Mouse (Mus musculus) intestine, postnatal 0 days (tissue): Measurements from ENCODE around the gene Orc5. TPM values are rescaled to one million over a fixed set of nuclear protein-coding genes. Genes with fewer than 3 reads are reported as not detected.
A peak's percentile ranks its signal among the peaks of the same experiment; 100 is the strongest.
"Not testable (repeated sequence)": the region's sequence is repeated elsewhere in the genome, so short reads cannot be mapped to it uniquely, and the experiment has no call there.

Experiments
- ATAC-seq: fragments of 200-750 bp; cut with Nextera tagmentation; 2 replicates; pipeline ENCODE4 v1.8.0; 2017; ENCODE audit warnings: mild to moderate bottlenecking, moderate TSS enrichment, moderate library complexity
- H3K27ac ChIP-seq: fragments of 300-500 bp; sonication (generic); 2 replicates; pipeline ENCODE4 v1.5.1; 2014; ENCODE audit warnings: mild to moderate bottlenecking, low read depth, low read length, moderate library complexity
- H3K27me3 ChIP-seq: fragments of 300-500 bp; sonication (generic); replicated peaks from 2 replicates; pipeline ENCODE4 v1.6.1; 2014; ENCODE audit warnings: low read length, mixed read lengths; ENCODE audit not compliant: control insufficient read depth, insufficient read depth
- H3K36me3 ChIP-seq: fragments of 300-500 bp; sonication (generic); 2 replicates; pipeline ENCODE4 v1.6.1; 2014; ENCODE audit warnings: mild to moderate bottlenecking, moderate library complexity; ENCODE audit not compliant: control insufficient read depth, insufficient read depth
- H3K4me1 ChIP-seq: fragments of 300-500 bp; sonication (generic); replicated peaks from 2 replicates; pipeline ENCODE4 v1.6.1; 2014; ENCODE audit warnings: antibody characterized with exemption, low read length, mixed read lengths; ENCODE audit not compliant: control insufficient read depth, insufficient read depth
- H3K4me2 ChIP-seq: fragments of 300-500 bp; sonication (generic); replicated peaks from 2 replicates; pipeline ENCODE4 v1.6.1; 2014; ENCODE audit warnings: low read depth, mild to moderate bottlenecking, moderate library complexity
- H3K4me3 ChIP-seq: fragments of 300-500 bp; sonication (generic); 2 replicates; pipeline ENCODE4 v1.5.1; 2014; ENCODE audit warnings: low read depth, low read length
- H3K9ac ChIP-seq: fragments of 300-500 bp; sonication (generic); 2 replicates; pipeline ENCODE4 v1.6.1; 2014; ENCODE audit warnings: mild to moderate bottlenecking, low read depth, low read length
- H3K9me3 ChIP-seq: fragments of 300-500 bp; sonication (generic); 2 replicates; pipeline ENCODE4 v1.6.1; 2016; ENCODE audit warnings: mixed run types; ENCODE audit not compliant: control insufficient read depth
- CTCF ChIP-seq: sonication (generic); IDR thresholded peaks from 2 replicates; pipeline ENCODE4 v1.5.1; 2016; ENCODE audit warnings: low read depth, mild to moderate bottlenecking, control low read depth, antibody characterized with exemption, moderate library complexity
- WGBS: fragments of 180-500 bp; shearing (Covaris S2); extraction: QIAGEN DNeasy Blood & Tissue Kit; methylation state at CpG from one replicate; pipeline ENCODE4 v1.1.7; 2014; 5-methylcytosine and 5-hydroxymethylcytosine counted together
- polyA plus RNA-seq: library from polyadenylated mRNA; unstranded; fragments of >200 nt; fragmentation: Nextera tagmentation; extraction: Ambion mirVana; gene quantifications from 2 replicates; pipeline ENCODE4 v1.2.1, GENCODE M21; 2015

The Orc5 gene
- polyA plus RNA-seq, 1 experiment from 2014 or later = 18.5 TPM

DNA sequence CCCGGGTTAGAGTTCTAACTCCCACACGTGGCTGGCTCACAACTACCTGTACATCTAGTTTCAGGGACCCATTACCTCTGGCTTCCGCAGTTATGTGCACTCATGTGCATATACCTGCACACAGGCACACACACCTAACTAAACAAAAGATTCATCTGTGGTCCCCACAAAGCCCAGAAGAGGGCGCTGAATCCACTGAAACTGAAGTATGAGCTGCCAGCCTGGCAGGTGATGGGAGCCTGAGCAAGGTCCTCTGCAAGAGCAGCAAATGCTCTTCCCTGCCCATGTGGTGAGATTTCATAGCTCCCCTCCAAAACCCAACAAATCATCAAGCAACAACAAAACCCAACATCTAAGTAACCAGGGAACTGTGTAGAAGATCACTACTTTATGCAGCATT is 61.1 kb downstream of the Orc5 start:
- Histone ChIP-seq H3K4me3 (no peak overlapping the region), H3K27me3 (no peaks in the 10 kb centered on the region), H3K36me3 (peaks cover 6% of the 10 kb centered on the region; the same call in 1 of the 2 replicates), H3K27ac (no peak overlapping the region), H3K9ac (no peak overlapping the region), H3K4me1 (no peaks in the 10 kb centered on the region), H3K9me3 (no peaks in the 10 kb centered on the region), H3K4me2 (no peak overlapping the region)
- 76% methylated on average over 4 of the region's 4 CpGs for WGBS
- TF ChIP-seq CTCF = peak; percentile 57
- no peak for ATAC-seq

DNA sequence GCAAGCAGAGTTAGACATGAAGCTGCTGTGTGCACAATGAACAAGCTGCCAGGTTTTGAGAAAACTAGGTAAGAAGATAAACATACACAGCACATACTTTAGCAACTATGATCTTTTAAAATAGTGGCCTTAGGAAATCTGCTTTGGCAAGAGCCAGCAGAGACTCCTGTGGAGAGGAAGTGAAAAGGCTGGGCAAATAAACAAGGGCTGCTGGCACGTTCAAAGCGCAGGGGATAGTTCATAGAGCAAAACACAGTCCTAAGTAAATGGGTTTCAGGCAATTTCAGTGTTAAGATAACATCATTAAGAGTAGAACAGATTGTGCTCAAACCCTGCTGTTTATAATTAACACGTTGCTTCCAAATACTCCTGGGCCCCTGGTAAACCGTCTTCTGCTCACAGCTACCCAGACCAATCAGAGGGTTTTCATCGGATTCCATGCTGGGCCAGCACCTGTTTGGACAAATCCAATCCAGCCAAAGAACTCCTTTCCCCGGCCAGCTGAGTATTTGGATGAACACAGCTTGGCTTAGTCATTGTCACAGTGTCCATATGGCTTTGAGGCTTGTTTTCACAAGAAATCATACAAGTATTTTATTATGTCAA is 63.5 kb downstream of the Orc5 start:
- H3K27ac ChIP-seq = no peak overlapping the region
- H3K27me3 ChIP-seq = no peaks in the 10 kb centered on the region
- no peaks in the 10 kb centered on the region for H3K4me1 ChIP-seq
- H3K9ac ChIP-seq = no peak overlapping the region
- ATAC-seq = no peak
- 56% methylated on average over 6 of the region's 6 CpGs for WGBS
- no peak overlapping the region for H3K4me2 ChIP-seq
- no peaks in the 10 kb centered on the region for H3K9me3 ChIP-seq
- no peak overlapping the region for H3K4me3 ChIP-seq
- H3K36me3 ChIP-seq = peaks cover 6% of the 10 kb centered on the region; the same call in 1 of the 2 replicates
- no peak for TF ChIP-seq CTCF

DNA sequence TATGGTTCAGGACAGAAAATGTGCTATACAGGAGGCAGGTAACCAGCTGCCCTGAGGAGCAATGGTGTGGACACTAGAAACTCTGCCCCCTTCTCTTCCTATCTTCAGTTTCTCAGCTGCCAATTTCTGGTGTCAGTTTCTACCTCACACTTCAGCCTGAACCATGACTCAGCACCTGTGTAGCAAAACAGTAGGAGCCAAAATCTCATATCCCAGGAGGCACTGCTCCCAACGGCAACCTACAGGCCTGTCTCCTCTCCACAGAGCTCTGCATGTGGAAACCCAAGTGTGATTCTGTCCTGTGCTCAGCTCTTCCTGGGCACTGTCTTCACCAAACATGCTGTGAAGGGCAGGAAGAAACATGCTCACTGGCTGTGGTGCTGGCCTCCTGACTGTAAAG is 64.5 kb downstream of the Orc5 start:
- ATAC-seq = no peak
- Histone ChIP-seq H3K27me3 (no peaks in the 10 kb centered on the region), H3K27ac (no peak overlapping the region), H3K36me3 (peaks cover 6% of the 10 kb centered on the region; the same call in 1 of the 2 replicates), H3K4me3 (no peak overlapping the region), H3K9ac (no peak overlapping the region), H3K4me1 (no peaks in the 10 kb centered on the region), H3K4me2 (no peak overlapping the region), H3K9me3 (no peaks in the 10 kb centered on the region)
- WGBS = 86% methylated on average over 1 of the region's 1 CpGs
- TF ChIP-seq CTCF = no peak

DNA sequence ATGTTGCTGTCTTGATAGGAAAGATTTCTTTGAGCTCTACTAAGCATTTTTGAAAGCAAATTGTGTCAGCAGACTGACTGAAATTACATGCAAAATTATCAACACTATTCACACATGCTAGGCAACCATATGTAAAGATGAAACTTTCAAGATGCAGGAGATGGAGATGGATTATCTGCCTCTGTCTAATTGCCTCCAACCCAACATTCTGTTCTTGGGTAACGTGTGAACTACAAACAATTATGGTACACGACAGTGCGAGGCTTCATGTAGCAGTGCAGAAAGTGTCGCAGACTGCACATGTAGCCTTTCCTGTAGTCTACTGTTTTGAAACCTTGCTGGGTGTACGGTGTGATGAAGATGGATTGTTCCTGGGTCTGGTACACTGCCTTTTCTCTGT is 67.7 kb downstream of the Orc5 start:
- no peaks in the 10 kb centered on the region for H3K27me3 ChIP-seq
- no peaks in the 10 kb centered on the region for H3K4me1 ChIP-seq
- 88% methylated on average over 5 of the region's 5 CpGs for WGBS
- H3K9ac ChIP-seq = no peak overlapping the region
- ATAC-seq = no peak
- H3K36me3 ChIP-seq = no peaks in the 10 kb centered on the region
- no peak overlapping the region for H3K4me2 ChIP-seq
- no peak overlapping the region for H3K4me3 ChIP-seq
- H3K9me3 ChIP-seq = no peaks in the 10 kb centered on the region
- TF ChIP-seq CTCF = no peak
- H3K27ac ChIP-seq = no peak overlapping the region

DNA sequence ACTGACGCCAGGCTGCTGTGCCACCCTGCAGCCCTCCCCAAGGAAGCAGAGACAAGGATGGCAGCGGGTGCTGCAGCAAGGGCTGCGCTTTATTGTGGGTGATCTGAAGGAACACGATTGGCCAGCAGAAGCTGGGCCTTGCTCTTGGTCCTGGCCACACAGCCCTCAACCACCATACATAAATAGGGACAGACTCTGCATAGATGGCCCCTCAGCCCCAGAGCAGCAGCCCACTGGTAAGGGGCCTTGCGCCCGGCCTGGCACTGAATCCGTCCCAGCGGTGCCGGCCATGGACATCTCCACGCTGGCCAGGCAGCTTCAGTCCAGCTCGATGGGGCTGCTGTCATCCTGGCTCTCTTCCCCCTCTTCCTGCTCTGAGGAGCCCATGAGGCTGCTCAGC is 77.8 kb downstream of the Orc5 start:
- WGBS = 94% methylated on average over 6 of the region's 11 CpGs
- H3K9me3 ChIP-seq, H3K4me1 ChIP-seq, H3K9ac ChIP-seq, H3K27me3 ChIP-seq, H3K4me2 ChIP-seq, H3K4me3 ChIP-seq, ATAC-seq, H3K36me3 ChIP-seq, H3K27ac ChIP-seq: not testable (repeated sequence)

DNA sequence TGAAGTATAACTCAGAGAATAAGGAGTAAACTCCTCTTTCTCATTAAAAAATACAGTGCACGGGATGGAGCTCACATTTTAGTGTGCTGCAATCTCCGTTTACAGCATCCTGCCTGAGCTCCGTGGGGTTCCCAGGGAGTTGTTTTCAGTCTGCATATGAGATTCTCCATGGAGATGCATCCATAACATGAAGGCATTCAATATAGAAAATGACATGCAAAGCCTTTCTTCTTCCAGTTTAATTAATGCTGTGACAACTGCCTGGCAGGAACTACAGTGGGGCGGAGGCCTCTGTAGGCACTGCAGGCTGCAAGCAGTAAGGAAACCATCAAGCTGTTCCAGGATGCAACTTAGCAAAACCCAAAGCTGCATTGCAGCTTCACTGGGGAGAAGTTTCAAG is 79.0 kb downstream of the Orc5 start:
- H3K9me3 ChIP-seq = no peaks in the 10 kb centered on the region
- no peak for ATAC-seq
- H3K9ac ChIP-seq = no peak overlapping the region
- no peaks in the 10 kb centered on the region for H3K4me1 ChIP-seq
- no peak overlapping the region for H3K4me3 ChIP-seq
- H3K27me3 ChIP-seq = no peaks in the 10 kb centered on the region
- 80% methylated on average over 4 of the region's 4 CpGs for WGBS
- no peaks in the 10 kb centered on the region for H3K36me3 ChIP-seq
- no peak overlapping the region for H3K27ac ChIP-seq
- H3K4me2 ChIP-seq = no peak overlapping the region
- no peak for TF ChIP-seq CTCF
